Mouse (Mus musculus): ENCODE measurements around the gene Bbs1. TPM values are rescaled to one million over a fixed set of nuclear protein-coding genes. Genes with fewer than 3 reads are reported as not detected.

The Bbs1 gene
- polyA plus RNA-seq, 1 experiment from 2014 or later: 6.5 TPM

DNA sequence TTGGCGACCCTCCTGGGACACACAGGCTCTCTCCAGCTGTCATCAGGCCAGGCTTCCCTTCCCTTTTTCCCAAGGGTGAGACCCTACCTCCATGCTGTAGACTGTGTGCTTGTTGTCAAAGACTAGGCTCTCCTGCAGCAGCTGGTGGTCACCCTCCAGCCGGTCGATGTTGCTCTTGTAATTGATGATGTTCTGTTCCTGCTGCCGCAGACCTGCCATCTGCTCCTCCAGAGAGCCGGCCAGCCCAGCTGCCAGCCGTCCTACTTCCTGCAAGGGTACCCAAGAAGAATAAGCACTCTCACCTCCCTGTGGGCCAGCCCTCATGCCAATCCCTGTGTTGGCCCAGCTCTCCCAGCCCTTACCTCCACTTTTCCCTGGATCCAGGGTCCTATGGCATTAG, 43.4 kb downstream of the Bbs1 start:
- ATAC-seq (ENCODE audit: low FRiP score, low TSS enrichment): no peak
- no peak overlapping the region for H3K4me3 ChIP-seq (ENCODE audit: low read length)
- H3K4me1 ChIP-seq (ENCODE audit: insufficient read depth, low read length): 0 out of 2 replicates have a peak, but pooled peaks cover 6% of the 10 kb centered on the region
- H3K27me3 ChIP-seq (ENCODE audit: insufficient read depth, low read length): no peaks in the 10 kb centered on the region
- H3K9ac ChIP-seq (replicated peaks; ENCODE audit: low read length): no peak overlapping the region
- no peaks in the 10 kb centered on the region for H3K36me3 ChIP-seq (ENCODE audit: insufficient read depth, low read length)
- 62% methylated on average over 6 of the region's 6 CpGs for WGBS
- no peak overlapping the region for H3K4me2 ChIP-seq (replicated peaks; ENCODE audit: low read depth, low read length)
- H3K27ac ChIP-seq (ENCODE audit: low read length): no peak overlapping the region
- no peaks in the 10 kb centered on the region for H3K9me3 ChIP-seq (ENCODE audit: low read length)

DNA sequence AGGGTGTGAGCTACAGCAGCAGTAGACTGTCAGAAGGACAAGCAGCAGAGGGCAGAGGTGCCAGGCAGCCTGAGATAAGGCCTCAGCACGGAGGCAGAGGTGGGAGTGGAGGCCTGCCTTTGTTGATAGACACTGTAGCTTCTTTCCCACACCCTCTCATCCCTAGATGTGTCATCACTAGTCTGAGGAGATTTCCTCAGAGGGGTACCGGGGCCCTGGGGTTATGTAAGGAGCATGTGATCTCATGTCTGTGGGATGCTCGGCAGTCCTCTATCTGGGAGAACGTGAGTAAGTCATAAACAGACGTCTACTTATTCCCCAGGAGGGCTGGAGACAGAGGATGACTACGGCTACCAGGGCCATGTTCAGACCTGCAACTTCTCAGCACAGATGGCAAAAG, 47.3 kb downstream of the Bbs1 start:
- Histone ChIP-seq H3K27me3 (ENCODE audit: insufficient read depth, low read length) (no peaks in the 10 kb centered on the region), H3K36me3 (ENCODE audit: insufficient read depth, low read length) (no peaks in the 10 kb centered on the region), H3K4me3 (ENCODE audit: low read length) (no peak overlapping the region), H3K27ac (ENCODE audit: low read length) (no peak overlapping the region), H3K9me3 (ENCODE audit: low read length) (no peaks in the 10 kb centered on the region), H3K4me1 (ENCODE audit: insufficient read depth, low read length) (peaks cover 4% of the 10 kb centered on the region; the same call in 1 of the 2 replicates), H3K9ac (replicated peaks; ENCODE audit: low read length) (no peak overlapping the region), H3K4me2 (replicated peaks; ENCODE audit: low read depth, low read length) (no peak overlapping the region)
- ATAC-seq (ENCODE audit: low FRiP score, low TSS enrichment): no peak
- 66% methylated on average over 6 of the region's 6 CpGs for WGBS

DNA sequence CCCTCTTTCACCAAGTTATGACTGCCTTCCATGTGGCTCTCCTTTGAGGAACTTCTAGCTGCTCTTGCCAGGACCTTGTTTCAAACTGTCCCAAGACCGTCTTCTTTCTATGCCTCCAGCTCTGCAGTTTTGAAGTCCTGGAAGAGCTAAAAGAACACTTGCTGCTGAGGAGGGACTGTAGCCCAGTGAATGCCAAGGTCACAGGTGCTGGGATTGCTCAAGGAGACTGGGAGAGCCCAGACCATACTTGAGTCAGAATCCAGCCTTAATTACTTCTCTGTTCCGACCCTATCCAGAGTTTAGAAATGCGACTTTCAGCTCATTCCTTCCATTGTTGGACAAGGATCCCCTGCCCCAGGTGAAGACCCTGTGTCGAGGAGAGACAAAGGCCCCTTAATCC, 50.5 kb downstream of the Bbs1 start:
- H3K36me3 ChIP-seq (ENCODE audit: insufficient read depth, low read length): no peaks in the 10 kb centered on the region
- H3K9me3 ChIP-seq (ENCODE audit: low read length): no peaks in the 10 kb centered on the region
- no peak for ATAC-seq (ENCODE audit: low FRiP score, low TSS enrichment)
- 82% methylated on average over 4 of the region's 4 CpGs for WGBS
- H3K27me3 ChIP-seq (ENCODE audit: insufficient read depth, low read length): no peaks in the 10 kb centered on the region
- H3K27ac ChIP-seq (ENCODE audit: low read length): no peak overlapping the region
- no peak overlapping the region for H3K9ac ChIP-seq (replicated peaks; ENCODE audit: low read length)
- peak overlapping the region; percentile 96 for H3K4me2 ChIP-seq (replicated peaks; ENCODE audit: low read depth, low read length)
- H3K4me3 ChIP-seq (ENCODE audit: low read length): peak overlapping the region; percentile 66; the same call in 1 of the 2 replicates
- peaks cover 4% of the 10 kb centered on the region; the same call in 1 of the 2 replicates for H3K4me1 ChIP-seq (ENCODE audit: insufficient read depth, low read length)

DNA sequence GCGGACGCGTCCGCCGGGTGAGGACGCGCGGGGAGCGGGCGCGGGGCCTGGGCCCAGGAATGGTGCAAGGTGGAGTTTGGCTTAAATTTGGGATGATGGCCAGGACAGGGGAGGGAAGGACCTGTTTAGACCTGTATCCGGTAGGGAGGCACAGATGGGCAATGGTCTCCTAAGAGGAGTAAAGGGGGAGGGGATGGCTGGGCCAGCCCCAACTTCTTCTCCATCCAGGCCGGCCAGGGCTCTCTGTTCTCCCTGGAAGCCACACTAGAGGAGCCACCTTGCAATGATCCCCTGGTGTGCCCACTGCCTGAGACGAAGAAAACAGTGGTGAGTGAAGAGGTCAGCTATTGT, 51.0 kb downstream of the Bbs1 start:
- WGBS: 2% methylated on average over 14 of the region's 14 CpGs
- peak; percentile 52; the same call in 1 of the 2 replicates for ATAC-seq (ENCODE audit: low FRiP score, low TSS enrichment)

DNA sequence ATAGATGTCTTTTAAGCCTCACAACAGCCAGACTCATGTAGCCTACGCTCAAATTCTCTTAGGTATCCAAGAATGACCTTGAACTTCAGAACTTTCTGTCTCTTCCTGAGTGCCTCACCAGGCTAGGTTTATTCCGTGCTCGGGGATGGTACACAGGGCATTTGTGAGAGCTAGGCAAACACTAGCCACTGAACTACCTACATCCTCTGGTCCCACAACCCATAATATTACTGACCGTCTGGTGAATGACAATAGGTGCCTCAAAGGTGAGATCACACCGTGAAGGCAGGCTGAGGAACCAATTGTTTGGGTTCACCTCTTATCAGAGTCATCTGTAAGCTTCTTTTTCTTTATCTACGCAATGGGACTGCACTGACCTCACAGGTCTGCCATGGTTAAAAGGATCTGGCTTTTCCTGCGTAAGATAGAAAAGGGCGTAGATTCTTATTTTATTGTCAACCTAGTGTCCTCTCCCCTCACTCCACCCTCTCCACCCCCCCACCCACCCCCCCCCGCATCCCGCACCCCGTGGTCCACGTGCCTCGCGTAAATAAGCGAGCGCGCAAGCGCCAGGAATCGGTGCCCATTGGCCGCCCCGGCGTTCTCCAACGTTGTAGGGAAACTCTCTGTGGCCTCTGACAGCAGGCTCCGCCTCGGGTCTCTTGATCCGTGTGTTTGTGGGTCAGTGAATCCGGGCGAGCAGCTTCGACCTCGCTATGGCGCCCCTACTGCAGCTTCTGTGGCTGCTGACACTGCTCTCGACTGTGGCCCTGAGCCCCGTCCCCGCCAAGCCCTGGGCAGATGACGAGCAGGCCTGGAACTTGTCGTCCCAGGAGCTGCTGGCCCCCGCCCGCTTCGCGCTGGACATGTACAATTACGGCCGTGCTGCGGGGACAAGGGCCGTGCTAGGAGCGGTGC, 51.6 kb downstream of the Bbs1 start, which contains the start of gene Ctsf:
Gene Ctsf, plus strand, starts transcription at position 579 of the 918 bp plus-strand sequence.
- Histone ChIP-seq H3K9ac (replicated peaks; ENCODE audit: low read length) (peak within 1 kb of the TSS; percentile 78), H3K4me1 (ENCODE audit: insufficient read depth, low read length) (peaks cover 4% of the 10 kb centered on the region; the same call in 1 of the 2 replicates), H3K4me3 (ENCODE audit: low read length) (peak within 1 kb of the TSS; percentile 66), H3K27ac (ENCODE audit: low read length) (0 out of 2 replicates have a peak within 1 kb of the TSS, but pooled peaks have one; percentile 31), H3K4me2 (replicated peaks; ENCODE audit: low read depth, low read length) (peak within 1 kb of the TSS; percentile 96), H3K36me3 (ENCODE audit: insufficient read depth, low read length) (no peaks in the 10 kb centered on the region), H3K27me3 (ENCODE audit: insufficient read depth, low read length) (no peaks in the 10 kb centered on the region), H3K9me3 (ENCODE audit: low read length) (no peaks in the 10 kb centered on the region)
- 4% methylated on average over 42 of the region's 45 CpGs for WGBS
- ATAC-seq (ENCODE audit: low FRiP score, low TSS enrichment): peak; percentile 93

More for the DNA sequence above, 51.0 kb downstream of the Bbs1 start:
- Histone ChIP-seq H3K9ac (replicated peaks; ENCODE audit: low read length) (peak overlapping the region; percentile 78), H3K27ac (ENCODE audit: low read length) (0 out of 2 replicates have a peak overlapping the region, but pooled peaks have one; percentile 31), H3K4me2 (replicated peaks; ENCODE audit: low read depth, low read length) (peak overlapping the region; percentile 96), H3K4me1 (ENCODE audit: insufficient read depth, low read length) (peaks cover 4% of the 10 kb centered on the region; the same call in 1 of the 2 replicates), H3K4me3 (ENCODE audit: low read length) (peak overlapping the region; percentile 66), H3K27me3 (ENCODE audit: insufficient read depth, low read length) (no peaks in the 10 kb centered on the region), H3K9me3 (ENCODE audit: low read length) (no peaks in the 10 kb centered on the region), H3K36me3 (ENCODE audit: insufficient read depth, low read length) (no peaks in the 10 kb centered on the region)

DNA sequence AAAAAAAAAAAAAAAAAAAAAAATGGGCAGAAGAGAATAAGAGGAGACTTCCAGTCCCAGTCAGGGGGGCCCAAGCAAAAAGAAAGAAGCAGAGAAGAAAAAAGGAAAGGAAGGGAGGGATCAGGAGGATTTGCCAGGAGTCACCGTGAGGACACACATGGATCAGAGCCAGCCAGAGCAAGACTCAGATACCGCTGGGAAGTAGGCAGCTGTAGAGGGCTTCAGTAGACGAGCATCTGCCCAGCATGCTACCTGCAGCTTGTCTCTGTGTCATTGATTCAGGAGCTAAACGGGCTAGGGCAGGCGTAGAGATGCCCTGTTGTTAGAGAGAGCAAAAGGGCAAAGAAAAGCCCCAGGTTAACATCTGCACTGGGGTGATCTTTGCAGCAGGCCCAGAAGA, 56.1 kb downstream of the Bbs1 start:
- no peaks in the 10 kb centered on the region; the same call in 1 of the 2 replicates for H3K27me3 ChIP-seq (ENCODE audit: insufficient read depth, low read length)
- H3K4me3 ChIP-seq (ENCODE audit: low read length): no peak overlapping the region
- H3K4me2 ChIP-seq (replicated peaks; ENCODE audit: low read depth, low read length): no peak overlapping the region
- H3K36me3 ChIP-seq (ENCODE audit: insufficient read depth, low read length): no peaks in the 10 kb centered on the region
- H3K4me1 ChIP-seq (ENCODE audit: insufficient read depth, low read length): peaks cover 4% of the 10 kb centered on the region; the same call in 1 of the 2 replicates
- ATAC-seq (ENCODE audit: low FRiP score, low TSS enrichment): no peak
- H3K9me3 ChIP-seq (ENCODE audit: low read length): no peaks in the 10 kb centered on the region
- 57% methylated on average over 5 of the region's 5 CpGs for WGBS
- H3K27ac ChIP-seq (ENCODE audit: low read length): no peak overlapping the region
- H3K9ac ChIP-seq (replicated peaks; ENCODE audit: low read length): no peak overlapping the region

DNA sequence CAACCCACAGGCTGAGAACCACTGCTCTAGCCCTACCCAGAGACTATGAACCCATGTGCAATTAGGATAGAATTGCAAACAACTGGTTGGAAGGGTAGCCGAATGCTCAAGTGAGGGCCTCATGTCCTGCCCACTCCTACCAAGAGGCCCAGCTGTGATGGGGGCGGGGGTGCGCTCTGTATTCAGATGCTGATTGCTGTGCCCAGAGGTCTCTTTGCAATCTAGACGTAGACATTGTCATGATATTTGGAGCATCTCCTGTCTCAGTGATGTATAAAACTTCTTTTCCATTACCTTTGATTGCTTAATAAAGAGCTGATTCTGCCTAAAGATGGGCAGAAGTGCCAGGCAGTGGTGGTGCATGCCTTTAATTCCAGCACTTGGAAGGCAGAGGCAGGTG, 56.6 kb downstream of the Bbs1 start:
- H3K4me3 ChIP-seq (ENCODE audit: low read length): no peak overlapping the region
- H3K9ac ChIP-seq (replicated peaks; ENCODE audit: low read length): no peak overlapping the region
- no peak overlapping the region for H3K4me2 ChIP-seq (replicated peaks; ENCODE audit: low read depth, low read length)
- H3K27me3 ChIP-seq (ENCODE audit: insufficient read depth, low read length): no peaks in the 10 kb centered on the region; the same call in 1 of the 2 replicates
- H3K4me1 ChIP-seq (ENCODE audit: insufficient read depth, low read length): peaks cover 4% of the 10 kb centered on the region; the same call in 1 of the 2 replicates
- 47% methylated on average over 4 of the region's 4 CpGs for WGBS
- H3K9me3 ChIP-seq (ENCODE audit: low read length): no peaks in the 10 kb centered on the region
- no peaks in the 10 kb centered on the region for H3K36me3 ChIP-seq (ENCODE audit: insufficient read depth, low read length)
- no peak overlapping the region for H3K27ac ChIP-seq (ENCODE audit: low read length)
- ATAC-seq (ENCODE audit: low FRiP score, low TSS enrichment): no peak

DNA sequence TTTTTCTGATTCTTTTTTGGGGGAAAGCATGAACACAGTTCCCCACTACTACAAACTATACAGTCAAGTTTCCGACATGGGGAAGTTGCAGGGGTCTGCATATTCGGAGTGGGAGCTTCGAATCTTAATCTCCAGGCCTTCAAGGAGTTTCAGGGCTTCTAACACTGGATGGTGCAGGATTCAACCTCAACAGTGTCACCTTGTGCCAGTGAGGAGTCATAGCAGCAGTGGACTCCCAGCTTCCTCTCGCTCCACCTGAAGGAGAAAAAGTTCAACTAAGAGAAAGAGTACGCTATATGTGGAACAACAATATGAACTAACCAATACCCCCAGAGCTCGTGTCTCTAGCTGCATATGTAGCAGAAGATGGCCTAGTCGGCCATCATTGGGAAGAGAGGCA, 58.9 kb downstream of the Bbs1 start:
- Histone ChIP-seq H3K4me3 (ENCODE audit: low read length) (no peak overlapping the region), H3K9me3 (ENCODE audit: low read length) (no peaks in the 10 kb centered on the region), H3K9ac (replicated peaks; ENCODE audit: low read length) (no peak overlapping the region), H3K4me1 (ENCODE audit: insufficient read depth, low read length) (no peaks in the 10 kb centered on the region), H3K36me3 (ENCODE audit: insufficient read depth, low read length) (no peaks in the 10 kb centered on the region), H3K27ac (ENCODE audit: low read length) (no peak overlapping the region), H3K4me2 (replicated peaks; ENCODE audit: low read depth, low read length) (no peak overlapping the region), H3K27me3 (ENCODE audit: insufficient read depth, low read length) (no peaks in the 10 kb centered on the region; the same call in 1 of the 2 replicates)
- no peak for ATAC-seq (ENCODE audit: low FRiP score, low TSS enrichment)
- 34% methylated on average over 7 of the region's 7 CpGs for WGBS

DNA sequence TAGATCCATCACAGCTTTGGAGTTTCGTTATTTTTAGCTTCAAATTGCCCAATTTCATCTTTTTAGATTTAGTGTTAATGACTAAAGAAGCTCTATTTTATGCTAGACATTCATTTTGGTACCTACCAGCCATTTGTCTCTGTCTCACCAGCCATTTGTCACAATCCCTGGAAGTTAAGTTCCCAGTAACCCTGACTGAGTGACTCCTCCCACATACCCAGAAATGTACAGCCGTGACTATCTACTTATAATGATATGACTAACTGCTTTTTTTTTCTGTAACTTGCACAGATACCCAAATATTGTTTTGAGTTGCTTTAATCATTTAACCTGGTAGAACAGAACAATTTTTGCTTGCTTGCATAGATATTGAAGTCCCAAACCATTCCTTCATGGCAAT, 60.6 kb downstream of the Bbs1 start:
- Histone ChIP-seq H3K4me3 (ENCODE audit: low read length) (no peak overlapping the region), H3K9me3 (ENCODE audit: low read length) (no peaks in the 10 kb centered on the region), H3K4me1 (ENCODE audit: insufficient read depth, low read length) (no peaks in the 10 kb centered on the region), H3K9ac (replicated peaks; ENCODE audit: low read length) (no peak overlapping the region), H3K27me3 (ENCODE audit: insufficient read depth, low read length) (peaks cover 11% of the 10 kb centered on the region; the same call in 1 of the 2 replicates), H3K4me2 (replicated peaks; ENCODE audit: low read depth, low read length) (no peak overlapping the region), H3K36me3 (ENCODE audit: insufficient read depth, low read length) (no peaks in the 10 kb centered on the region), H3K27ac (ENCODE audit: low read length) (no peak overlapping the region)
- WGBS: 58% methylated on average over 2 of the region's 2 CpGs
- ATAC-seq (ENCODE audit: low FRiP score, low TSS enrichment): no peak

DNA sequence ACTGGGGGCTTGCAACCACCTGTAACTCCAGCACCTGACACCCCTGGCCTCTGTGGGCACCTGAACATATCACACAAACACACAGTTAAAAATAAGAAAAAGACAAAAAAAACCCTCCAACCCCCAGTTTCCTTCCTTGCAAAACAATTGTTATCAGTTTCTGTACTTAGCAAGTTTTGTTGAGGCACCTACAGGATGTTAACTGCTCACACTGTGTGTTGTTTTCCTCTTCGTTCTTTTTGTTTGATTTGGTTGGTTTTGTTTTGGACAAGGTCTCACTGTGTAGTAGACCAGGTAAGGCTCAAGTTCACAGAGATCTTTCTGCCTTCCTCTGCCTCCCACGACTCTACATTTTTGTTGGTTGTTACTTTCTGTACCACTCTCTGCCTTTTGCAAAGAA, 63.8 kb downstream of the Bbs1 start:
- H3K27me3 ChIP-seq (ENCODE audit: insufficient read depth, low read length): peaks cover 22% of the 10 kb centered on the region
- no peak overlapping the region for H3K4me2 ChIP-seq (replicated peaks; ENCODE audit: low read depth, low read length)
- 70% methylated on average over 2 of the region's 2 CpGs for WGBS
- H3K27ac ChIP-seq (ENCODE audit: low read length): no peak overlapping the region
- ATAC-seq (ENCODE audit: low FRiP score, low TSS enrichment): no peak
- H3K4me3 ChIP-seq (ENCODE audit: low read length): no peak overlapping the region
- H3K4me1 ChIP-seq (ENCODE audit: insufficient read depth, low read length): peaks cover 14% of the 10 kb centered on the region
- H3K36me3 ChIP-seq (ENCODE audit: insufficient read depth, low read length): no peaks in the 10 kb centered on the region
- H3K9ac ChIP-seq (replicated peaks; ENCODE audit: low read length): no peak overlapping the region
- H3K9me3 ChIP-seq (ENCODE audit: low read length): no peaks in the 10 kb centered on the region
